Mouse (Mus musculus) intestine, embryonic 14.5 days (tissue): ENCODE results near the gene Lonrf3. TPM values are rescaled to one million over a fixed set of nuclear protein-coding genes. Genes with fewer than 3 reads are reported as not detected.

Source experiments
- ATAC-seq: fragments of 200-750 bp; cut with Nextera tagmentation; replicated peaks from 2 replicates; pipeline ENCODE4 v1.8.0; 2017; ENCODE audit warnings: low read depth, moderate number of reproducible peaks, moderate TSS enrichment, moderate library complexity; ENCODE audit not compliant: low FRiP score, low TSS enrichment
- DNase-seq: peaks from one replicate; pipeline ENCODE4 v3.0.0-alpha.2; 2018; ENCODE audit warnings: low spot score
- H3K27ac ChIP-seq: fragments of 300-500 bp; sonication (generic); 2 replicates; pipeline ENCODE4 v1.5.1; 2014; ENCODE audit warnings: low read depth, mild to moderate bottlenecking, control low read depth
- H3K27me3 ChIP-seq: fragments of 300-500 bp; sonication (generic); replicated peaks from 2 replicates; pipeline ENCODE4 v1.6.1; 2014; ENCODE audit warnings: low read length, control low read depth; ENCODE audit not compliant: control insufficient read depth, insufficient read depth
- H3K36me3 ChIP-seq: fragments of 300-500 bp; sonication (generic); 2 replicates; pipeline ENCODE4 v1.6.1; 2014; ENCODE audit warnings: low read length, control low read depth; ENCODE audit not compliant: control insufficient read depth, insufficient read depth
- H3K4me1 ChIP-seq: fragments of 300-500 bp; sonication (generic); replicated peaks from 2 replicates; pipeline ENCODE4 v1.6.1; 2014; ENCODE audit warnings: low read length, control low read depth, mixed read lengths; ENCODE audit not compliant: control insufficient read depth, insufficient read depth
- H3K4me2 ChIP-seq: fragments of 300-500 bp; sonication (generic); 2 replicates; pipeline ENCODE4 v1.6.1; 2014; ENCODE audit warnings: low read length
- H3K4me3 ChIP-seq: fragments of 300-500 bp; sonication (generic); 2 replicates; pipeline ENCODE4 v1.5.1; 2014; ENCODE audit warnings: low read depth, low read length, control low read depth, mixed read lengths
- H3K9ac ChIP-seq: fragments of 300-500 bp; sonication (generic); 2 replicates; pipeline ENCODE4 v1.6.1; 2014; ENCODE audit warnings: mild to moderate bottlenecking, low read length
- H3K9me3 ChIP-seq: fragments of 300-500 bp; sonication (generic); 2 replicates; pipeline ENCODE4 v1.6.1; 2016; ENCODE audit warnings: low read length, control low read depth; ENCODE audit not compliant: control insufficient read depth
- WGBS: fragments of 180-500 bp; shearing (Covaris S2); extraction: QIAGEN DNeasy Blood & Tissue Kit; methylation state at CpG from one replicate; pipeline ENCODE4 v1.1.7; 2014; 5-methylcytosine and 5-hydroxymethylcytosine counted together
- microRNA-seq: library from miRNA; unstranded; fragments of <30 nt; microRNA quantifications from one replicate; pipeline ENCODE4, GENCODE M21; 2016
- polyA plus RNA-seq: library from polyadenylated mRNA; unstranded; fragments of >200 nt; fragmentation: Nextera tagmentation; extraction: Ambion mirVana; gene quantifications from 2 replicates; pipeline ENCODE4 v1.2.1, GENCODE M21; 2014

The Lonrf3 gene
- polyA plus RNA-seq, 1 experiment from 2014 or later: 0.91 TPM

DNA sequence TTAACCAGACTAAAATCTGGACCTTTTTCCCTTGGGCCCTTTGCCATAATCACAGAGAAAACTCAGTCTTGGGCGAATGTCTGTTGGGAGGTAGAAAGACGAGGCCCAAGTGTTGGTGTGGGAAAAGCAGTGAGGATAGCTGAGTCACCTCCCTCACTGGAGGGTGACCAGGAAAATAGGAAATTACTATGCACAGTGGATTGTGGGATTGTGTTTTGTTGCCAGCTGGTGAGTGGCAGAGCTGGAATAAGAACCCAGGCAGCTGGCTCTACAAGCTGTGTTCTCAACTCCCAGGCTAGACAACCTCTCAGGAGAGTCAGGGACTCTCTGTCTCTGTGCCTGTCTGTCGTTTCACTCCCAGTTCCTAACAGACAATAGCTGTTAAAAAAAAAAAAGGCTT is 61.8 kb downstream of the Lonrf3 start:
- H3K9ac ChIP-seq: no peak overlapping the region
- no peak overlapping the region for H3K4me2 ChIP-seq
- no peak overlapping the region for H3K4me3 ChIP-seq
- ATAC-seq: no peak
- no peaks in the 10 kb centered on the region for H3K27me3 ChIP-seq
- no peaks in the 10 kb centered on the region for H3K36me3 ChIP-seq
- H3K9me3 ChIP-seq: no peaks in the 10 kb centered on the region
- no peak for DNase-seq
- H3K27ac ChIP-seq: no peak overlapping the region
- 66% methylated on average over 3 of the region's 3 CpGs for WGBS
- H3K4me1 ChIP-seq: no peaks in the 10 kb centered on the region

- ATAC-seq (no peak), DNase-seq (no peak)
- Histone ChIP-seq H3K4me1 (no peaks in the 10 kb centered on the region), H3K4me2 (no peak overlapping the region), H3K27me3 (no peaks in the 10 kb centered on the region), H3K27ac (no peak overlapping the region), H3K36me3 (no peaks in the 10 kb centered on the region), H3K9me3 (no peaks in the 10 kb centered on the region), H3K9ac (no peak overlapping the region), H3K4me3 (no peak overlapping the region)
- WGBS: 49% methylated on average over 2 of the region's 2 CpGs
Measured at GRCm38 (mm10) chrX:36390503-36390902, 62.4 kb downstream of the Lonrf3 start.

DNA sequence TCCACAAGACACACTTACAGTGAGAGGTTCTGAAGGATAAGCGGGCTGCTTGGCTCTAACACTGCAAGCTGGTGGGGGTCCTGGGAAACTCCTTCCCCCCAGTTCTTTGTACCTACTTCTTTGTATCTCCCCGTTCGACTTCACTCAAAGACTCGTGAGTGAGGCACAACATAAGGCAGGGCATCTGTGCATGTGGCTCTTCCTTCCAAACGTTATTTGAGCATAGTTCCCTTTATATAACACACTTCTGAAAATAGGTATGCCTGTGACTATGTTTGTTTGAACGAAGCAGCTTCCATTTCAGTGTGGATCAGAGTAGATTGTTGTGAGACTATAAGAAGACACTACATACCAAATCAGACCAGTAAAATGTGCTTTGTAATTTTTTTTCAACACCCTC is 64.5 kb downstream of the Lonrf3 start:
- DNase-seq (no peak), ATAC-seq (no peak)
- no peak overlapping the region for H3K9ac ChIP-seq
- H3K9me3 ChIP-seq: no peaks in the 10 kb centered on the region
- no peak overlapping the region for H3K4me3 ChIP-seq
- no peak overlapping the region for H3K4me2 ChIP-seq
- H3K36me3 ChIP-seq: no peaks in the 10 kb centered on the region
- H3K27ac ChIP-seq: no peak overlapping the region
- no peaks in the 10 kb centered on the region for H3K4me1 ChIP-seq
- 76% methylated on average over 6 of the region's 6 CpGs for WGBS
- H3K27me3 ChIP-seq: no peaks in the 10 kb centered on the region

DNA sequence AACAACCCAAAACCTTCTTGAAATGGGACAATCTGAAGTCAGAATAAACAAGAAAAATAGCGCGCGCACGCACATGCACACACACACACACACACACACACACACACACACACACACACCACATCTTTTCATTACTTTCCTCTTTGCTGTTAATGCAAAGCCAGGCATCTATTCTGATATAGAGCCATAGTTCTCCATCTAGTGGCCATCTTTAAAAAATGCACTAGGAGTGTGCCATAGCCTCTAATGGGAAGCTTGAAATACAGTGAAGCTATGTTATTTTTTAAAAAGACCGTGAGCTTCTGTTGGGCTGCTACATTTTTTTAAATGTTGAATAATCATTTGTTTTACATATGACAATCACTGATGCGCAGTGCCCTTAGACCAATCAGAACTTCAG is 65.1 kb downstream of the Lonrf3 start:
- Histone ChIP-seq H3K36me3 (no peaks in the 10 kb centered on the region), H3K4me1 (no peaks in the 10 kb centered on the region), H3K4me3 (no peak overlapping the region), H3K27ac (no peak overlapping the region), H3K9me3 (no peaks in the 10 kb centered on the region), H3K4me2 (no peak overlapping the region), H3K9ac (no peak overlapping the region), H3K27me3 (no peaks in the 10 kb centered on the region)
- DNase-seq: no peak
- no peak for ATAC-seq
- WGBS: 33% methylated on average over 6 of the region's 6 CpGs

- Histone ChIP-seq H3K27me3 (no peaks in the 10 kb centered on the region), H3K9me3 (no peaks in the 10 kb centered on the region), H3K9ac (no peak within 1 kb of the TSS), H3K4me1 (no peaks in the 10 kb centered on the region), H3K36me3 (no peaks in the 10 kb centered on the region), H3K27ac (no peak within 1 kb of the TSS), H3K4me2 (no peak within 1 kb of the TSS), H3K4me3 (no peak within 1 kb of the TSS)
- 90% methylated on average over 13 of the region's 13 CpGs for WGBS
- DNase-seq (no peak), ATAC-seq (no peak)
Measured at GRCm38 (mm10) chrX:36400980-36401379, 72.8 kb downstream of the Lonrf3 start, which contains the start of gene Gm6268. Gm6268 (plus strand) TSS chrX:36401280.

DNA sequence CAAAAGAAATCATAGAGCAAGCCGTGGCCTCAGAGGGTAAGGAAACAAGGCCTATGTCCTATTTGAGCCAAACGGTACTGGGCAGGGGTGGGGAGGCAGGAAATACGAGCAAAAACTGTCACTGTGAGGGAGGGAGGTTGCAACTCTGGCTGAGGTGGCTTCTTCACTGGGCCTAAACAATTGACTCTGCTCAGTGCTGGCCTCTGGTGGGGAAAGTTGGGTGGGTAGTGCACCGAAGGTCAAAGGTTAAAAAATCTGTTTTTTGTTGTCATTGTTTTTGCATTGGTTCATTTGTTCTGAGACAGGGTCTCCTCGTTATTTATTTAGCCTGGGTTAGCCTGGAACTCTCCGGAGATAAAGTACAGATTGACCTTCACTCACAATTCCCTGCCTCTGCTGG is 74.2 kb downstream of the Lonrf3 start:
- Histone ChIP-seq H3K27me3 (no peaks in the 10 kb centered on the region), H3K4me2 (no peak overlapping the region), H3K27ac (no peak overlapping the region), H3K4me3 (no peak overlapping the region), H3K9ac (no peak overlapping the region), H3K36me3 (no peaks in the 10 kb centered on the region), H3K4me1 (no peaks in the 10 kb centered on the region), H3K9me3 (no peaks in the 10 kb centered on the region)
- ATAC-seq: no peak
- DNase-seq: no peak
- WGBS: 56% methylated on average over 6 of the region's 6 CpGs

Small RNA genes lying within 50 kb of the gene (microRNA-seq; reads per million reads assigned to microRNA genes)
- not detected for gene Gm44485

Other genes with a start within 250 kb of the Lonrf3 start
- gene Il13ra1, start 216.2 kb upstream of the Lonrf3 start, polyA plus RNA-seq: 25.9 and 28.8 TPM in 2 replicates
- gene Zcchc12, start 132.4 kb upstream of the Lonrf3 start, polyA plus RNA-seq: 19.7 and 21.4 TPM in 2 replicates
- not detected in 2 replicates for gene Gm6268, start 72.9 kb downstream of the Lonrf3 start, polyA plus RNA-seq
- gene Gm14569, start 163.5 kb downstream of the Lonrf3 start, polyA plus RNA-seq: 0.04 TPM in 1 of 2 replicates, not detected in the other